Mouse (Mus musculus) liver, postnatal 0 days (tissue): ENCODE data around the gene Ubtd1. TPM values are rescaled to one million over a fixed set of nuclear protein-coding genes. Genes with fewer than 3 reads are reported as not detected.

Experiments used
- ATAC-seq: fragments of 200-750 bp; cut with Nextera tagmentation; 2 replicates; pipeline ENCODE4 v1.8.0; 2017; ENCODE audit warnings: mild to moderate bottlenecking, moderate library complexity
- DNase-seq: peaks from one replicate; pipeline ENCODE4 v3.0.0-alpha.2; 2016
- H3K27ac ChIP-seq: fragments of 300-500 bp; sonication (generic); 2 replicates; pipeline ENCODE4 v1.5.1; 2014; ENCODE audit warnings: antibody characterized with exemption, moderate library complexity, mild to moderate bottlenecking, low read depth
- H3K27me3 ChIP-seq: fragments of 300-500 bp; sonication (generic); 2 replicates; pipeline ENCODE4 v1.6.1; 2014; ENCODE audit warnings: low read length, control low read depth, mixed read lengths; ENCODE audit not compliant: insufficient read depth
- H3K36me3 ChIP-seq: fragments of 300-500 bp; sonication (generic); replicated peaks from 2 replicates; pipeline ENCODE4 v1.6.1; 2014; ENCODE audit warnings: mild to moderate bottlenecking, control low read depth, low read length, moderate library complexity, mixed read lengths; ENCODE audit not compliant: insufficient read depth
- H3K4me1 ChIP-seq: fragments of 300-500 bp; sonication (generic); 2 replicates; pipeline ENCODE4 v1.6.1; 2014; ENCODE audit warnings: antibody characterized with exemption, mild to moderate bottlenecking, control low read depth; ENCODE audit not compliant: insufficient read depth
- H3K4me2 ChIP-seq: fragments of 300-500 bp; sonication (generic); 2 replicates; pipeline ENCODE4 v1.6.1; 2014; ENCODE audit warnings: low read depth, mild to moderate bottlenecking, low read length, moderate library complexity, mixed read lengths
- H3K4me3 ChIP-seq: fragments of 300-500 bp; sonication (generic); 2 replicates; pipeline ENCODE4 v1.5.1; 2014; ENCODE audit warnings: low read depth, low read length
- H3K9ac ChIP-seq: fragments of 300-500 bp; sonication (generic); replicated peaks from 2 replicates; pipeline ENCODE4 v1.6.1; 2014; ENCODE audit warnings: mild to moderate bottlenecking, moderate library complexity
- H3K9me3 ChIP-seq: fragments of 300-500 bp; sonication (generic); 2 replicates; pipeline ENCODE4 v1.6.1; 2016; ENCODE audit warnings: mild to moderate bottlenecking, control low read depth, low read length, mixed read lengths
- CTCF ChIP-seq: sonication (generic); IDR thresholded peaks from 2 replicates; pipeline ENCODE4 v1.5.1; 2016; ENCODE audit warnings: antibody characterized with exemption, low read depth
- EP300 ChIP-seq: IDR thresholded peaks from 2 replicates; pipeline ENCODE4 v1.6.1; 2016; ENCODE audit warnings: antibody characterized with exemption, low read depth, mild to moderate bottlenecking
- WGBS: fragments of 180-500 bp; shearing (Covaris S2); extraction: QIAGEN DNeasy Blood & Tissue Kit; methylation state at CpG from one replicate; pipeline ENCODE4 v1.1.7; 2014; ENCODE audit not compliant: insufficient replicate concordance; 5-methylcytosine and 5-hydroxymethylcytosine counted together
- polyA plus RNA-seq: library from polyadenylated mRNA; unstranded; fragments of >200 nt; fragmentation: Nextera tagmentation; extraction: Ambion mirVana; gene quantifications from 2 replicates; pipeline ENCODE4 v1.2.1, GENCODE M21; 2015

Gene Ubtd1
- polyA plus RNA-seq, 1 experiment from 2014 or later: 6.9 TPM

GRCm38 (mm10) chr19:42016251-42016650 lies 34.7 kb downstream of the Ubtd1 start:
- WGBS: 75% methylated on average over 4 of the region's 4 CpGs

GRCm38 (mm10) chr19:42016840-42017239 lies 35.3 kb downstream of the Ubtd1 start:
- H3K4me1 ChIP-seq: peaks cover 22% of the 10 kb centered on the region
- TF ChIP-seq EP300: no peak
- no peak for TF ChIP-seq CTCF
- WGBS: 79% methylated on average over 5 of the region's 5 CpGs
- H3K27ac ChIP-seq: peak overlapping the region; percentile 71
- H3K27me3 ChIP-seq: no peaks in the 10 kb centered on the region
- H3K4me2 ChIP-seq: no peak overlapping the region
- DNase-seq: no peak
- H3K9me3 ChIP-seq: no peaks in the 10 kb centered on the region
- H3K9ac ChIP-seq: no peak overlapping the region
- no peak for ATAC-seq
- no peak overlapping the region for H3K4me3 ChIP-seq
- no peaks in the 10 kb centered on the region for H3K36me3 ChIP-seq

More at GRCm38 (mm10) chr19:42016251-42016650, 34.7 kb downstream of the Ubtd1 start:
- Histone ChIP-seq H3K27me3 (no peaks in the 10 kb centered on the region), H3K4me2 (no peak overlapping the region), H3K4me1 (peaks cover 22% of the 10 kb centered on the region), H3K27ac (no peak overlapping the region), H3K36me3 (no peaks in the 10 kb centered on the region), H3K9me3 (no peaks in the 10 kb centered on the region), H3K9ac (no peak overlapping the region; the same call in 1 of the 2 replicates), H3K4me3 (no peak overlapping the region)
- TF ChIP-seq EP300 (no peak), CTCF (no peak)
- ATAC-seq (no peak), DNase-seq (no peak)

- no peaks in the 10 kb centered on the region for H3K27me3 ChIP-seq
- H3K4me3 ChIP-seq: no peak overlapping the region
- TF ChIP-seq EP300: no peak
- no peak overlapping the region for H3K4me2 ChIP-seq
- H3K36me3 ChIP-seq: no peaks in the 10 kb centered on the region
- DNase-seq (no peak), ATAC-seq (peak; percentile 59)
- H3K27ac ChIP-seq: peak overlapping the region; percentile 71
- 51% methylated on average over 8 of the region's 8 CpGs for WGBS
- peaks cover 22% of the 10 kb centered on the region for H3K4me1 ChIP-seq
- no peaks in the 10 kb centered on the region for H3K9me3 ChIP-seq
- H3K9ac ChIP-seq: no peak overlapping the region
Observed at GRCm38 (mm10) chr19:42017399-42018247, 36.1 kb downstream of the Ubtd1 start.

- no peaks in the 10 kb centered on the region for H3K27me3 ChIP-seq
- H3K36me3 ChIP-seq: no peaks in the 10 kb centered on the region
- ATAC-seq (peak; percentile 29; the same call in 1 of the 2 replicates), DNase-seq (no peak)
- no peak overlapping the region for H3K9ac ChIP-seq
- H3K4me1 ChIP-seq: peaks cover 22% of the 10 kb centered on the region
- WGBS: 41% methylated on average over 4 of the region's 4 CpGs
- peak overlapping the region; percentile 66 for H3K27ac ChIP-seq
- H3K4me2 ChIP-seq: no peak overlapping the region
- H3K9me3 ChIP-seq: no peaks in the 10 kb centered on the region
- no peak overlapping the region for H3K4me3 ChIP-seq
- TF ChIP-seq CTCF: no peak
- no peak for TF ChIP-seq EP300
Observed at GRCm38 (mm10) chr19:42019011-42019522, 37.5 kb downstream of the Ubtd1 start.

- Histone ChIP-seq H3K27ac (no peak overlapping the region), H3K9ac (no peak overlapping the region), H3K4me2 (no peak overlapping the region), H3K9me3 (no peaks in the 10 kb centered on the region), H3K4me3 (no peak overlapping the region), H3K36me3 (no peaks in the 10 kb centered on the region), H3K4me1 (peaks cover 22% of the 10 kb centered on the region), H3K27me3 (no peaks in the 10 kb centered on the region)
- WGBS: 66% methylated on average over 10 of the region's 10 CpGs
- no peak for TF ChIP-seq EP300
- no peak for TF ChIP-seq CTCF
- no peak for ATAC-seq
- no peak for DNase-seq
Observed at GRCm38 (mm10) chr19:42021681-42022541, 40.3 kb downstream of the Ubtd1 start.

GRCm38 (mm10) chr19:42022542-42022848 lies 40.9 kb downstream of the Ubtd1 start:
- Histone ChIP-seq H3K27me3 (no peaks in the 10 kb centered on the region), H3K4me1 (peaks cover 17% of the 10 kb centered on the region), H3K27ac (no peak overlapping the region), H3K36me3 (no peaks in the 10 kb centered on the region), H3K9me3 (no peaks in the 10 kb centered on the region), H3K4me2 (no peak overlapping the region), H3K9ac (no peak overlapping the region), H3K4me3 (no peak overlapping the region)
- ATAC-seq (no peak), DNase-seq (no peak)
- WGBS: 83% methylated on average over 2 of the region's 2 CpGs
- TF ChIP-seq CTCF: no peak
- TF ChIP-seq EP300: no peak
